Mouse (Mus musculus) spleen, postnatal 10 days (tissue): ENCODE results near the gene Dmrt2.

Experiments used
- DNase-seq, 2 experiments: peaks; one replicate each; pipeline ENCODE4 v3.0.0; 2021 to 2022; ENCODE audit warnings: low spot score in 2 of 2

Dmrt2 gene

GRCm38 (mm10) chr19:25675866-25676440, 3.7 kb downstream of the Dmrt2 start:
- DNase-seq, result no peak

- DNase-seq, result no peak
These were observed 26.6 kb downstream of the Dmrt2 start for GRCm38 (mm10) chr19:25698850-25699249.

DNA sequence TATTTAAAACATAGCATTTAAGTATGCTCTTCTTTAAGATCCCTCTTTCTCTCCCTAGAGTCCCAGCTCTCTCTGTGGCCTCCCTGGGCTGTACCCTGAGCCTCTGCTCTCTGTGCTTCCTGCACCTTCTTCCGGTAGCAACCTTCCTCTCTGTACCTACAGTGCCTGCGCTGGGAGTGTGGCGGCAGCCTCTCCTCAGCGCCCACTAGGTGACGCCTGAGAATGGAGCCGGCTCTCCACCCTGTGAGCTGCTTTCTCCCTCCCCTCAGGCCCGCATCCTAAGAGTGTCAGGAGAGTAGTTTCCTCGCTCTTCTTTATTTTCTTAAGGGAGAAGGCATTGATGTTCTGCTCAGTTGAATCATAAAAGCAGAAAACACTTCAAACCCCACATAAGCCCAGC, 41.2 kb downstream of the Dmrt2 start:
- DNase-seq, result no peak

- DNase-seq, result no peak
These were observed 42.7 kb downstream of the Dmrt2 start for GRCm38 (mm10) chr19:25714927-25715326.

GRCm38 (mm10) chr19:25722616-25723015, 50.4 kb downstream of the Dmrt2 start:
- no peak for DNase-seq
